In the genomic region with DNA sequence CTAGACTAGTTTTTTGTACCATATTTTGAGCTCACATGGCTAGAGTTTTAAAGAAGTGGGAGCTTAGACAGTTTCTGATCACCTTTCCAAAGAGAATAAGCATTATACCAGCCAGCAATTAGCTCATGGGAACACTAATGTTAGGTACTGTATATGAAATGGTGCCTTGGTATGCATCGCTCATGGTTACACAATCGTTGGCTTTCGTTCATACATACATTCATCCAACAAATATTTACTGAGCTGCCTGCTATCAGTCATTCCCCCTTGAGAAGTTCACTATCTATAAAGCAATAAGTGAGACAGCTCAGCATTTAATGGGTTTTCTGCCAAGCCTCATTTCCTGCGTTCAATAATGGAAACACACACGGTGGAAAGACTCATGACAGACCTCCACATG, we compare ENCODE assay signal across 25 mouse cellular contexts.
"Had no signal": no experiment of that assay in that cellular context is flagged by ENCODE, and none has a peak within 500 bp of the region (broad histone marks: within the 10 kb centered on the region; RNA-seq: fewer than 3 reads in every experiment).

No protein-coding gene starts in this region.

- H3K4me2 ChIP-seq: heart, embryonic 11.5 days; heart, embryonic 13.5 days; heart, embryonic 15.5 days; hindbrain, embryonic 13.5 days; hindbrain, embryonic 15.5 days; limb, embryonic 13.5 days; limb, embryonic 15.5 days; liver, embryonic 12.5 days had no signal

- H3K27ac ChIP-seq: heart, adult 2 months; heart, embryonic 13.5 days; heart, embryonic 15.5 days; hindbrain, embryonic 13.5 days; hindbrain, embryonic 15.5 days; hindbrain, postnatal 0 days; layer of hippocampus, adult 2 months; limb, embryonic 13.5 days; limb, embryonic 15.5 days; liver, embryonic 12.5 days; liver, embryonic 14.5 days had no signal

- H3K9me3 ChIP-seq: heart, embryonic 13.5 days; heart, embryonic 15.5 days; hindbrain, embryonic 13.5 days; hindbrain, embryonic 15.5 days; limb, embryonic 13.5 days; limb, embryonic 15.5 days; liver, embryonic 12.5 days had no signal

- H3K9ac ChIP-seq: heart, embryonic 13.5 days; heart, embryonic 15.5 days; hindbrain, embryonic 13.5 days; hindbrain, embryonic 15.5 days; limb, embryonic 13.5 days; limb, embryonic 15.5 days; liver, embryonic 12.5 days; liver, embryonic 14.5 days had no signal

- H3K36me3 ChIP-seq: heart, embryonic 15.5 days; hindbrain, embryonic 15.5 days; limb, embryonic 15.5 days had no signal

- H3K27me3 ChIP-seq: heart, embryonic 13.5 days; heart, embryonic 15.5 days; hindbrain, embryonic 13.5 days; hindbrain, embryonic 15.5 days; limb, embryonic 13.5 days; limb, embryonic 15.5 days; liver, embryonic 12.5 days had no signal

- H3K4me3 ChIP-seq: heart, adult 2 months; heart, embryonic 13.5 days; heart, embryonic 15.5 days; hindbrain, embryonic 13.5 days; hindbrain, embryonic 15.5 days; layer of hippocampus, adult 2 months; limb, embryonic 13.5 days; limb, embryonic 15.5 days; liver, embryonic 12.5 days had no signal

- ATAC-seq: hindbrain, postnatal 0 days; liver, embryonic 12.5 days had no signal

- DNase-seq: gastrocnemius, postnatal 14 days; gastrocnemius, postnatal 36 days; heart, adult 11 months; heart, adult 2 months; heart, postnatal 14 days; heart, postnatal 36 days; kidney, adult 18-20 months; kidney, adult 9 months; kidney, postnatal 10 days; kidney, postnatal 25 days; kidney, postnatal 4 days; layer of hippocampus, postnatal 36 days; left cerebral cortex, postnatal 4 days; lung, adult 18-20 months had no signal
